Mouse (Mus musculus) thymus, postnatal 36 days (tissue): ENCODE results near the gene Tceal9.

Experiments used
- DNase-seq, 2 experiments: peaks; one replicate each; pipeline ENCODE4 v3.0.0; 2022; ENCODE audit warnings: mixed read lengths in 2 of 2

Tceal9 gene

GRCm38 (mm10) chrX:136274542-136274941, 29.7 kb downstream of the Tceal9 start:
- DNase-seq: no peak

- DNase-seq: no peak
These were observed 30.5 kb downstream of the Tceal9 start for GRCm38 (mm10) chrX:136275386-136275785.

- no peak for DNase-seq
These were observed 32.7 kb downstream of the Tceal9 start for GRCm38 (mm10) chrX:136277577-136277976.

GRCm38 (mm10) chrX:136278401-136278800, 33.5 kb downstream of the Tceal9 start:
- DNase-seq: no peak

- no peak for DNase-seq
These were observed 34.5 kb downstream of the Tceal9 start for GRCm38 (mm10) chrX:136279410-136279809.

- DNase-seq: no peak
These were observed 46.0 kb downstream of the Tceal9 start for GRCm38 (mm10) chrX:136290817-136291281.
